12 mouse cellular contexts compared by ENCODE assay signal in the genomic region with DNA sequence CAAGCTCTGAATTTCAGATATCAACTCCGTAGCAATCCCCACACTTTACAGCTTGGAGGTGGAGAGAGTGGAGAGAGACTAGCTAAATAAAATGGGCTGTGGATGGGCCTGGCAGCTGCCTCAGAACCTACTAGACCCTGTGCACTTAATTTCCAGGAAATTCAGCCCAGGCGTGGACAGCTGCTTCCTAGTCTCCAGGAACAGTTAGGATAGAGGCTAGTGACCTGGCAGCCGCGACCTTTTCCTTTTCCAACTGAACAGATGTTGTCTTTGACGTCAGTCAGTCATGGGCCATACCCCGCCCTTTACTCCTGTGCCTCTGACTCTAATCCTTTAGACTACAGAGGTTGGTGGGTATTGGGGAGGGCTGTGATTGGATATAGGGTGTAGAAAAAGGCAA. TPM values are rescaled to one million over a fixed set of nuclear protein-coding genes. Genes with fewer than 3 reads are reported as not detected.
DNase-seq lines count a peak whose midpoint lies in the region; ATAC-seq and TF ChIP-seq lines count a peak whose summit lies in the region.
"Had no signal": no experiment of that assay in that cellular context is flagged by ENCODE, and none has a peak within 500 bp of the region (broad histone marks: within the 10 kb centered on the region; RNA-seq: fewer than 3 reads in every experiment).

No protein-coding gene starts in this region.

- H3K36me3 ChIP-seq in heart, embryonic 10.5 days: no peaks in the 10 kb centered on the region
- H3K36me3 ChIP-seq in hindbrain, embryonic 15.5 days: peaks cover 3% of the 10 kb centered on the region
- no peaks in the 10 kb centered on the region for H3K36me3 ChIP-seq in stomach, postnatal 0 days (ENCODE audit: control insufficient read depth, insufficient read depth, low read length)
- H3K36me3 ChIP-seq in kidney, embryonic 16.5 days (ENCODE audit: insufficient read depth, low read length): no peaks in the 10 kb centered on the region

- H3K9me3 ChIP-seq in heart, embryonic 10.5 days: no peaks in the 10 kb centered on the region; the same call in 1 of the 2 replicates
- H3K9me3 ChIP-seq in hindbrain, embryonic 15.5 days: no peaks in the 10 kb centered on the region
- H3K9me3 ChIP-seq in stomach, postnatal 0 days (ENCODE audit: control insufficient read depth, low read length): no peaks in the 10 kb centered on the region
- no peaks in the 10 kb centered on the region for H3K9me3 ChIP-seq in kidney, embryonic 16.5 days (ENCODE audit: low read length)
- H3K9me3 ChIP-seq: megakaryocyte, embryonic 14.5 days had no signal

- 61% methylated on average over 6 of the region's 6 CpGs for WGBS in heart, embryonic 10.5 days
- 74% methylated on average over 6 of the region's 6 CpGs for WGBS in hindbrain, embryonic 15.5 days
- WGBS in stomach, postnatal 0 days: 40% methylated on average over 6 of the region's 6 CpGs
- 56% methylated on average over 6 of the region's 6 CpGs for WGBS in kidney, embryonic 16.5 days

- H3K4me2 ChIP-seq in hindbrain, embryonic 15.5 days: no peak overlapping the region
- no peak overlapping the region for H3K4me2 ChIP-seq in stomach, postnatal 0 days (replicated peaks; ENCODE audit: low read depth)
- H3K4me2 ChIP-seq in kidney, embryonic 16.5 days (replicated peaks; ENCODE audit: low read depth, low read length): no peak overlapping the region

- peaks cover 8% of the 10 kb centered on the region for H3K4me1 ChIP-seq in heart, embryonic 10.5 days
- H3K4me1 ChIP-seq in hindbrain, embryonic 15.5 days (replicated peaks): peaks cover 31% of the 10 kb centered on the region
- no peaks in the 10 kb centered on the region; the same call in 1 of the 2 replicates for H3K4me1 ChIP-seq in stomach, postnatal 0 days (replicated peaks; ENCODE audit: control insufficient read depth, insufficient read depth)
- peaks cover 9% of the 10 kb centered on the region for H3K4me1 ChIP-seq in kidney, embryonic 16.5 days (ENCODE audit: insufficient read depth, low read length)

- peak; percentile 77 to 85 for DNase-seq in heart, adult 18-20 months
- DNase-seq in heart, embryonic 10.5 days (ENCODE audit: low spot score): no peak
- peak; percentile 43 for DNase-seq in testis, postnatal 10 days (ENCODE audit: low spot score)
- no peak for DNase-seq in testis, postnatal 14 days (ENCODE audit: low spot score)
- DNase-seq in stomach, postnatal 0 days (ENCODE audit: low spot score): no peak
- no peak for DNase-seq in adrenal gland, postnatal 10 days
- DNase-seq: adrenal gland, postnatal 14 days; right cerebral cortex, adult 18-20 months; thymus, postnatal 25 days had no signal

- TF ChIP-seq EP300 in stomach, postnatal 0 days (optimal IDR thresholded peaks at IDR 0.05): no peak

- no peak for TF ChIP-seq CTCF in stomach, postnatal 0 days (IDR thresholded peaks at IDR 0.05; ENCODE audit: low read depth)

- H3K9ac ChIP-seq in hindbrain, embryonic 15.5 days: no peak overlapping the region
- no peak overlapping the region for H3K9ac ChIP-seq in stomach, postnatal 0 days (ENCODE audit: low read length)
- no peak overlapping the region for H3K9ac ChIP-seq in kidney, embryonic 16.5 days (replicated peaks; ENCODE audit: low read length)

- no peak for ATAC-seq in hindbrain, embryonic 15.5 days (ENCODE audit: low FRiP score, low read depth)
- 0 out of 2 replicates have a peak, but pooled peaks have one; percentile 5 for ATAC-seq in stomach, postnatal 0 days (ENCODE audit: low FRiP score, low TSS enrichment)
- no peak for ATAC-seq in kidney, embryonic 16.5 days (ENCODE audit: low FRiP score, low TSS enrichment)

- no peak overlapping the region for H3K4me3 ChIP-seq in heart, embryonic 10.5 days
- no peak overlapping the region for H3K4me3 ChIP-seq in hindbrain, embryonic 15.5 days
- no peak overlapping the region for H3K4me3 ChIP-seq in stomach, postnatal 0 days (ENCODE audit: low read depth, low read length)
- no peak overlapping the region for H3K4me3 ChIP-seq in kidney, embryonic 16.5 days (ENCODE audit: low read length)
- H3K4me3 ChIP-seq: megakaryocyte, embryonic 14.5 days had no signal

- no peak overlapping the region for H3K27ac ChIP-seq in heart, embryonic 10.5 days
- H3K27ac ChIP-seq in hindbrain, embryonic 15.5 days (replicated peaks): peak overlapping the region; percentile 21; the same call in 1 of the 2 replicates
- no peak overlapping the region for H3K27ac ChIP-seq in stomach, postnatal 0 days (replicated peaks)
- no peak overlapping the region for H3K27ac ChIP-seq in kidney, embryonic 16.5 days (ENCODE audit: low read length)

- 0 out of 2 replicates have a peak, but pooled peaks cover 5% of the 10 kb centered on the region for H3K27me3 ChIP-seq in heart, embryonic 10.5 days (ENCODE audit: insufficient read depth, poor library complexity, severe bottlenecking)
- H3K27me3 ChIP-seq in hindbrain, embryonic 15.5 days: no peaks in the 10 kb centered on the region
- no peaks in the 10 kb centered on the region for H3K27me3 ChIP-seq in stomach, postnatal 0 days (ENCODE audit: control insufficient read depth, insufficient read depth, low read length)
- no peaks in the 10 kb centered on the region for H3K27me3 ChIP-seq in kidney, embryonic 16.5 days (ENCODE audit: insufficient read depth, low read length)

RNA-seq across cellular contexts. Expression of gene Leng8, which starts 8.0 kb away (rescaled TPM):
- total RNA-seq in heart, adult 18-20 months (2021): 10 to 100 TPM; 21.2 to 31.9 TPM
- 72.6 and 75.1 TPM in 2 replicates for polyA plus RNA-seq in heart, embryonic 10.5 days (2016; fragmentation: Nextera tagmentation; extraction: Ambion mirVana)
- 83.6 and 97.5 TPM in 2 replicates for polyA plus RNA-seq in hindbrain, embryonic 15.5 days (2015; fragmentation: Nextera tagmentation; extraction: Ambion mirVana)
- 14.7 and 20.1 TPM in 2 replicates for polyA plus RNA-seq in stomach, postnatal 0 days (2015; fragmentation: Nextera tagmentation; extraction: Ambion mirVana)
- total RNA-seq in adrenal gland, postnatal 10 days (2021): 100 to 1,000 TPM in 1 of 2 experiments, 10 to 100 TPM in 1; 66.0 to 134 TPM
- 59.7 and 74.2 TPM in 2 replicates for polyA plus RNA-seq in kidney, embryonic 16.5 days (2015; fragmentation: Nextera tagmentation; extraction: Ambion mirVana)

RNA-seq across cellular contexts. Expression of gene Ttyh1, which starts 9.7 kb away (rescaled TPM):
- under 1 TPM; 0.69 to 0.92 TPM for total RNA-seq in heart, adult 18-20 months (2021)
- polyA plus RNA-seq in heart, embryonic 10.5 days (2016; fragmentation: Nextera tagmentation; extraction: Ambion mirVana): 0.54 and 0.83 TPM in 2 replicates
- polyA plus RNA-seq in hindbrain, embryonic 15.5 days (2015; fragmentation: Nextera tagmentation; extraction: Ambion mirVana): 158 and 181 TPM in 2 replicates
- polyA plus RNA-seq in stomach, postnatal 0 days (2015; fragmentation: Nextera tagmentation; extraction: Ambion mirVana): 4.1 and 4.3 TPM in 2 replicates
- 1 to 10 TPM; 6.4 to 9.1 TPM for total RNA-seq in adrenal gland, postnatal 10 days (2021)
- 2.4 and 2.7 TPM in 2 replicates for polyA plus RNA-seq in kidney, embryonic 16.5 days (2015; fragmentation: Nextera tagmentation; extraction: Ambion mirVana)

RNA-seq across cellular contexts. Expression of gene Leng9, which starts 21.3 kb away (rescaled TPM):
- total RNA-seq in heart, adult 18-20 months (2021): 1 to 10 TPM; 2.6 TPM
- polyA plus RNA-seq in heart, embryonic 10.5 days (2016; fragmentation: Nextera tagmentation; extraction: Ambion mirVana): 1.8 and 2.2 TPM in 2 replicates
- polyA plus RNA-seq in hindbrain, embryonic 15.5 days (2015; fragmentation: Nextera tagmentation; extraction: Ambion mirVana): 4.4 and 5.7 TPM in 2 replicates
- 7.4 and 8.5 TPM in 2 replicates for polyA plus RNA-seq in stomach, postnatal 0 days (2015; fragmentation: Nextera tagmentation; extraction: Ambion mirVana)
- 1 to 10 TPM; 5.5 to 9.8 TPM for total RNA-seq in adrenal gland, postnatal 10 days (2021)
- polyA plus RNA-seq in kidney, embryonic 16.5 days (2015; fragmentation: Nextera tagmentation; extraction: Ambion mirVana): 3.6 and 4.3 TPM in 2 replicates

RNA-seq across cellular contexts. Expression of gene Cdc42ep5, which starts 35.8 kb away (rescaled TPM):
- total RNA-seq in heart, adult 18-20 months (2021): 1 to 10 TPM; 4.1 to 4.6 TPM
- 27.4 and 35.7 TPM in 2 replicates for polyA plus RNA-seq in heart, embryonic 10.5 days (2016; fragmentation: Nextera tagmentation; extraction: Ambion mirVana)
- polyA plus RNA-seq in hindbrain, embryonic 15.5 days (2015; fragmentation: Nextera tagmentation; extraction: Ambion mirVana): 7.4 and 8.8 TPM in 2 replicates
- polyA plus RNA-seq in stomach, postnatal 0 days (2015; fragmentation: Nextera tagmentation; extraction: Ambion mirVana): 119 and 121 TPM in 2 replicates
- 10 to 100 TPM; 24.8 to 25.3 TPM for total RNA-seq in adrenal gland, postnatal 10 days (2021)
- polyA plus RNA-seq in kidney, embryonic 16.5 days (2015; fragmentation: Nextera tagmentation; extraction: Ambion mirVana): 36.5 and 43.2 TPM in 2 replicates

Comparison
In these comparisons a context has a peak if more than half of its experiments do, and no peak if none do; other contexts are left out.
1. DNase-seq: peak in heart, adult 18-20 months (2 of 2) and testis, postnatal 10 days (single experiment); none in heart, embryonic 10.5 days (single experiment), testis, postnatal 14 days (single experiment), stomach, postnatal 0 days (single experiment) and adrenal gland, postnatal 10 days (single experiment).
2. RNA of gene Ttyh1, which starts 9.7 kb away (polyA plus RNA-seq): 158 to 181 TPM in hindbrain, embryonic 15.5 days; 4.1 to 4.3 TPM in stomach, postnatal 0 days, 2.4 to 2.7 TPM in kidney, embryonic 16.5 days and 0.54 to 0.83 TPM in heart, embryonic 10.5 days; every median in the first group is over 10 times any median in the second.